Mouse (Mus musculus): ENCODE results near the gene Rnf187.

DNA sequence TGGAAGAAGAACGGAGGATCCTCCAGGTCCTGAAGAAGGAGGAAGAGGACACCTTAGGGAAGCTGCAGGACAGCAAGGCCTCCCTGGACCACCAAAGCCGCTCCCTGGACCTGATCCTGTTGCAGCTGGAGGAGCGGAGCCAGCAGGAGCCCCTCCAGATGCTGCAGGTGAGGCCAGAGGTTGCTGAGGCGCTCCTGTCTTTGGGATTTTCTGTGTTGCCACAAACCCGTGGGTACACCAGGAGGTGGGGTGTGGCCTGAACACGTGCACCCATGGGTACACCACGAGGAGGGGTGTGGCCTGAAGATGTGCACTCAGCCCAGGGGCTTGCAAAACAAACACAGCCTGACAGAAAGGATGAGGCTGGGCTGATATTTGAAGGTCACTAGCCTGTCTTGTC, 29.8 kb upstream of the Rnf187 start:
- TF ChIP-seq POLR2A (IDR thresholded peaks at IDR 0.05; ENCODE audit: borderline replicate concordance, insufficient read depth, low read length), result no peak
- no peak for TF ChIP-seq CTCF (IDR thresholded peaks at IDR 0.05; ENCODE audit: borderline replicate concordance, insufficient read depth, low read depth, low read length)
